Mouse (Mus musculus): Measurements from ENCODE around the gene Itgae. TPM values are rescaled to one million over a fixed set of nuclear protein-coding genes. Genes with fewer than 3 reads are reported as not detected.
"Not testable (repeated sequence)": the region's sequence is repeated elsewhere in the genome, so short reads cannot be mapped to it uniquely, and the experiment has no call there.

Gene Itgae
- polyA plus RNA-seq, 1 experiment from 2014 or later = 0.19 TPM

DNA sequence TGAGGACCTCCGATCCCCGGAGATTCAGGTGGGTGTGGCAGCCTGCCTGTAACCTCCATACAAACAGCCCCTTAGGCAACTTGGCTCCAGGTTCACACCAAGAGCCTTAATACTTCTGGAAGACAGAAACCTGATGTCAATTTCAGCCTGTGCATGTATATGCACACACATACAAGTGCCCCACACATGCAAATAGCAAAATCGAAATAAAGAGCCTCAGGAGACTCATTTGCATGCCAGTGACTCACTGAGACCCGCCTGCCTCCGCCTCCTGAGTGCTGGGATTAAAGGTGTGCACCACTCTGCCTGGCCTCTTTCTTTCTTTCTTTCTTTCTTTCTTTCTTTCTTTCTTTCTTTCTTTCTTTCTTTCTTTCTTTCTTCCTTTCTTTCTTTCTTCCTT is 8.5 kb downstream of the Itgae start:
- Histone ChIP-seq H3K9ac (no peak overlapping the region), H3K27ac (no peak overlapping the region), H3K27me3 (replicated peaks) (no peaks in the 10 kb centered on the region), H3K9me3 (no peaks in the 10 kb centered on the region), H3K4me3 (replicated peaks) (no peak overlapping the region), H3K36me3 (no peaks in the 10 kb centered on the region), H3K4me1 (replicated peaks) (no peaks in the 10 kb centered on the region), H3K4me2 (replicated peaks) (no peak overlapping the region)
- ATAC-seq = no peak
- 63% methylated on average over 5 of the region's 5 CpGs for WGBS

GRCm38 (mm10) chr11:73099976-73100750 is 9.8 kb downstream of the Itgae start:
- Histone ChIP-seq H3K9ac (no peak overlapping the region), H3K4me2 (replicated peaks) (no peak overlapping the region), H3K4me3 (replicated peaks) (no peak overlapping the region), H3K27ac (no peak overlapping the region), H3K9me3 (no peaks in the 10 kb centered on the region), H3K4me1 (replicated peaks) (no peaks in the 10 kb centered on the region), H3K27me3 (replicated peaks) (no peaks in the 10 kb centered on the region), H3K36me3 (no peaks in the 10 kb centered on the region)
- no peak for ATAC-seq
- 73% methylated on average over 14 of the region's 14 CpGs for WGBS

DNA sequence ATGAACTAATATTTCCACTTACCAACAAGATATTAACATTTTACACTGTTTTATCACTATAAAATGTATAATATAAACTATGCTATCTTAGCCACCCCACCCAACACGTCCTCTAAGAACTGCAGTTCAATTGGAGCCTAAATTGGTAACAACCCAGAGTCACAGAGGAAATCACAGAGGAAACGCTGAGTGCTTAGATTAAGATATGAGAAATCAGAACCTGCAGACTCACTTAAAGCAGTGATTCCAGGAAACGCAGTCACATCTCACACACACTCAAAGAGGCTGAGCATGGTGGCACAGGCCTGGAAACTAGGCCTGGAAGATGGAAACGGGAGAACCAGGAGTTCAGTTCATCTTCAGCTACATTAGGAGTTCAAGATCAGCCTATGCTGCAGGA is 10.9 kb downstream of the Itgae start:
- Histone ChIP-seq H3K27ac (no peak overlapping the region), H3K9me3 (no peaks in the 10 kb centered on the region), H3K9ac (no peak overlapping the region), H3K27me3 (replicated peaks) (no peaks in the 10 kb centered on the region), H3K36me3 (no peaks in the 10 kb centered on the region), H3K4me2 (replicated peaks) (no peak overlapping the region), H3K4me1 (replicated peaks) (no peaks in the 10 kb centered on the region), H3K4me3 (replicated peaks) (no peak overlapping the region)
- ATAC-seq = no peak
- WGBS = 83% methylated on average over 4 of the region's 4 CpGs

DNA sequence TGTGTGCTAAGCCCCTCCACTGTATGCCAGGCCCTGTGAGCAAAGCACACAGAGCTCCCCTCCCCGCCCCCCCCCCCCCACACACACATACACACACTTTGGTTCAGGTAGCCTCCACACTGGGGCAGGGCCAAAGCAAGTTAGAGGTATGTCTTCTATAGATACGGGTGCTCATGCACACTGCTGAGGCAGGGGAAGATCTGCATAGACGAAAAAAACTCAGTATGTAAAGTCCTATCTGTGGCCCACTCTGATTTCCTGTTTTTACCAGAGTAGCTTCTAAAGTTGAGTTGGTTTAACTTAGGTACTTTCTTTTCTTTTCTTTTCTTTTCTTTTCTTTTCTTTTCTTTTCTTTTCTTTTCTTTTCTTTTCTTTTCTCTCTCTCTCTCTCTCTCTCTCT is 14.9 kb downstream of the Itgae start:
- Histone ChIP-seq H3K4me2 (replicated peaks) (no peak overlapping the region), H3K4me1 (replicated peaks) (no peaks in the 10 kb centered on the region), H3K9me3 (no peaks in the 10 kb centered on the region), H3K27me3 (replicated peaks) (no peaks in the 10 kb centered on the region), H3K27ac (no peak overlapping the region), H3K4me3 (replicated peaks) (no peak overlapping the region), H3K9ac (no peak overlapping the region), H3K36me3 (no peaks in the 10 kb centered on the region)
- 64% methylated on average over 3 of the region's 3 CpGs for WGBS
- no peak for ATAC-seq

- H3K4me1 ChIP-seq (replicated peaks); H3K36me3 ChIP-seq; H3K4me3 ChIP-seq (replicated peaks); H3K9ac ChIP-seq; H3K9me3 ChIP-seq; ATAC-seq; H3K27me3 ChIP-seq (replicated peaks); H3K4me2 ChIP-seq (replicated peaks); H3K27ac ChIP-seq: not testable (repeated sequence)
- WGBS = 32% methylated on average over 3 of the region's 3 CpGs
Observed at GRCm38 (mm10) chr11:73107358-73107757, 17.0 kb downstream of the Itgae start.

GRCm38 (mm10) chr11:73108195-73108897 is 18.0 kb downstream of the Itgae start:
- no peak overlapping the region for H3K9ac ChIP-seq
- H3K27me3 ChIP-seq (replicated peaks) = no peaks in the 10 kb centered on the region
- no peak for ATAC-seq
- H3K4me2 ChIP-seq (replicated peaks) = no peak overlapping the region
- no peak overlapping the region for H3K4me3 ChIP-seq (replicated peaks)
- no peaks in the 10 kb centered on the region for H3K36me3 ChIP-seq
- WGBS = 75% methylated on average over 5 of the region's 5 CpGs
- no peak overlapping the region for H3K27ac ChIP-seq
- H3K9me3 ChIP-seq = no peaks in the 10 kb centered on the region
- no peaks in the 10 kb centered on the region for H3K4me1 ChIP-seq (replicated peaks)

- Histone ChIP-seq H3K4me3 (replicated peaks) (no peak overlapping the region), H3K27me3 (replicated peaks) (no peaks in the 10 kb centered on the region), H3K4me1 (replicated peaks) (no peaks in the 10 kb centered on the region), H3K9ac (no peak overlapping the region), H3K4me2 (replicated peaks) (no peak overlapping the region), H3K27ac (no peak overlapping the region), H3K36me3 (no peaks in the 10 kb centered on the region), H3K9me3 (no peaks in the 10 kb centered on the region)
- 75% methylated on average over 14 of the region's 14 CpGs for WGBS
- no peak for ATAC-seq
Observed at GRCm38 (mm10) chr11:73108898-73109625, 18.7 kb downstream of the Itgae start.

DNA sequence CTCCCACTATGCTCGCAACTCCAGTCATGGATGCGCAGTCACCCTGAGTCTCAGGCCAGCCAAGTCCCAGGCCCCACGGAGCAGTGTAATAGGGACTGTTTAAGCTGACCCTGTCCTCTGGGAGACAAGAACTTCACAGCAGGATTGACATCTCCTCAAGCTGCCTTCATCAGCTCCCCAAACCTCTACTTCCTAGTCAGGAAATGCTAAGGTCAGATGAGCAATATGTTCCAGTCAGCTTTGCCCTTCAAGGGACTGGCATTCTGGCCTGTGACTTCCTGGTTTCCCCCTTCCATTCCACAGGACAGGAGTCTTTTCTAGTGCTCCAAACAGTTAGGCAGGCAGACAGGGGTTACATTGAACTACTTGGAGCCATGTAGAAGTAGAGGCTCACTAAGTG is 19.6 kb downstream of the Itgae start:
- no peaks in the 10 kb centered on the region for H3K27me3 ChIP-seq (replicated peaks)
- no peaks in the 10 kb centered on the region for H3K9me3 ChIP-seq
- H3K9ac ChIP-seq = no peak overlapping the region; the same call in 1 of the 2 replicates
- no peaks in the 10 kb centered on the region for H3K4me1 ChIP-seq (replicated peaks)
- no peak overlapping the region for H3K4me3 ChIP-seq (replicated peaks)
- no peak overlapping the region for H3K4me2 ChIP-seq (replicated peaks)
- no peak for ATAC-seq
- H3K36me3 ChIP-seq = no peaks in the 10 kb centered on the region
- H3K27ac ChIP-seq = no peak overlapping the region
- WGBS = 87% methylated on average over 3 of the region's 3 CpGs

DNA sequence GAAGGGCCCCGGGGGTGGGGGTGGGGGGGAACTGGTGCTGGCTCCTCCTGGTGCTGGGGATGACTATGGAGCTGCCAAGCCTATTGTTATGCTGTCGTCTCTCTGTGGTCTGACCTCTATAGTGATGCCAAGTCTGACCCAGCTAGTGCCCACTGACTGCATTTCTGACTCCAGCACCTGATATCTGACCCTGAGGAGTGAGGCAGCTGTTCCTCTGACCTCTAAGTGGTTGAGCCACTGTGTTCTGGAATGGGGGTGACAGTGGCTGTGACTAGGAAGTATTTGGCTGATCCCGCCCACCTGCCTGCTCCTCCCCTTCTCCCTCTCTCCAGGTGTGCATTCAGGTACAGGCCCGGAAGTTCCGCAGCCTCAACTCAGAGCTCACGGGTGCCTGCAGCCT is 21.0 kb downstream of the Itgae start:
- Histone ChIP-seq H3K27me3 (replicated peaks) (no peaks in the 10 kb centered on the region), H3K27ac (no peak overlapping the region), H3K4me1 (replicated peaks) (no peaks in the 10 kb centered on the region), H3K36me3 (no peaks in the 10 kb centered on the region), H3K4me2 (replicated peaks) (no peak overlapping the region), H3K9me3 (no peaks in the 10 kb centered on the region), H3K4me3 (replicated peaks) (no peak overlapping the region), H3K9ac (no peak overlapping the region)
- 70% methylated on average over 6 of the region's 6 CpGs for WGBS
- ATAC-seq = no peak

- Histone ChIP-seq H3K27ac (no peak overlapping the region), H3K9me3 (no peaks in the 10 kb centered on the region), H3K27me3 (replicated peaks) (no peaks in the 10 kb centered on the region), H3K36me3 (no peaks in the 10 kb centered on the region), H3K4me2 (replicated peaks) (no peak overlapping the region), H3K4me1 (replicated peaks) (no peaks in the 10 kb centered on the region), H3K9ac (no peak overlapping the region), H3K4me3 (replicated peaks) (no peak overlapping the region)
- ATAC-seq = no peak
- WGBS = 87% methylated on average over 6 of the region's 6 CpGs
Observed at GRCm38 (mm10) chr11:73126495-73126894, 36.1 kb downstream of the Itgae start.

DNA sequence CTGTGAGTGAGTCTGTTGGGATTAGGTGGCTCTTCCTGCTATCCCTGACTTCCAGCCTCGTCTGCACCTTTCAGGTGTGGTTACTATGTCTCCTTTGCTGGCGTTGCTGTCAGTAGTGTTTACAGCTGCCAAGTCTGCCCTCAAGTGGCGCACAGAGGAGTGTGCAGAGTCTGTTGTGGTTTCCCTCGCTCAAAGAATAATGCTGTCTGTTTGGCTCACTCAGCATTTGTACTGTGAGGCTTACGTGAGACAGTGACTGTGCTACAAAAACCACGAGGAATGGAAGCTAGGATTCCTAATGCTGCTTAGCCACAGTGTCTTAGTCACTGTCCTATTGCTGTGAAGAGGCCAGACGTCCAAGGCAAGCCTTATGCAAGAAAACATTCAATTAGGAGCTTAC is 40.6 kb downstream of the Itgae start:
- no peak overlapping the region for H3K27ac ChIP-seq
- peaks cover 9% of the 10 kb centered on the region; the same call in 1 of the 2 replicates for H3K36me3 ChIP-seq
- no peak overlapping the region for H3K9ac ChIP-seq
- no peaks in the 10 kb centered on the region for H3K9me3 ChIP-seq
- no peak overlapping the region for H3K4me3 ChIP-seq (replicated peaks)
- peaks cover 3% of the 10 kb centered on the region; the same call in 1 of the 2 replicates for H3K4me1 ChIP-seq (replicated peaks)
- WGBS = 73% methylated on average over 7 of the region's 7 CpGs
- no peak for ATAC-seq
- no peaks in the 10 kb centered on the region for H3K27me3 ChIP-seq (replicated peaks)
- no peak overlapping the region for H3K4me2 ChIP-seq (replicated peaks)

DNA sequence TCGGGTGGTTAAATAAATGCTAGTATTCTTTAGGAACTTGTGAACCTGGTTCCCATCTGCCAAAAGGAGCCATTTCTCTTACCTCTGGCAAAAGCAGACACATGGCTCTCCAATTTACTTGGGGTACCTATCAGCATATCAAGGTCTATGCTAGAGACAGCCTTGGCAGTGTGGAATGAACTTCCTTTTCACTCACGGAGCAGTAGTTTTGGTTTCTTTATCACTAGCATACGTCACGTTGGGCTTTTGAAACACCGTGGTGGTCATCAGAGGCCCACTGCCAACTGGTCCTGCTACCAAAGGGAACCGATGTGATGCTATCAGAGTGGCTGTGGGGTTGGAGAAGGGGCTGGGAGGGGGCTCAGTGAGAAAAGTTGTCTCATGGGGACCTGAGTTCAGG is 42.6 kb downstream of the Itgae start:
- H3K9me3 ChIP-seq = no peaks in the 10 kb centered on the region
- no peak overlapping the region for H3K4me2 ChIP-seq (replicated peaks)
- H3K9ac ChIP-seq = no peak overlapping the region
- no peak for ATAC-seq
- H3K4me1 ChIP-seq (replicated peaks) = peaks cover 9% of the 10 kb centered on the region; the same call in 1 of the 2 replicates
- 97% methylated on average over 6 of the region's 6 CpGs for WGBS
- no peak overlapping the region for H3K27ac ChIP-seq
- no peak overlapping the region for H3K4me3 ChIP-seq (replicated peaks)
- no peaks in the 10 kb centered on the region for H3K27me3 ChIP-seq (replicated peaks)
- H3K36me3 ChIP-seq = peaks cover 9% of the 10 kb centered on the region; the same call in 1 of the 2 replicates

All from intestine, embryonic 15.5 days (tissue).